Mouse (Mus musculus): ENCODE measurements around the gene Exph5. TPM values are rescaled to one million over a fixed set of nuclear protein-coding genes. Genes with fewer than 3 reads are reported as not detected.
A peak's percentile ranks its signal among the peaks of the same experiment; 100 is the strongest.

Exph5 gene
- polyA plus RNA-seq, 1 experiment from 2014 or later = 2.4 TPM

GRCm38 (mm10) chr9:53381113-53381615 is 79.7 kb downstream of the Exph5 start:
- no peaks in the 10 kb centered on the region for H3K36me3 ChIP-seq (ENCODE audit: control insufficient read depth, insufficient read depth)
- H3K4me2 ChIP-seq (replicated peaks; ENCODE audit: low read depth) = no peak overlapping the region
- 0 out of 2 replicates have a peak, but pooled peaks cover 14% of the 10 kb centered on the region for H3K4me1 ChIP-seq (replicated peaks; ENCODE audit: control insufficient read depth, insufficient read depth, low read length)
- H3K4me3 ChIP-seq (ENCODE audit: low read depth, low read length) = no peak overlapping the region
- no peaks in the 10 kb centered on the region for H3K9me3 ChIP-seq (ENCODE audit: control insufficient read depth)
- no peak for ATAC-seq
- no peak overlapping the region for H3K9ac ChIP-seq (ENCODE audit: low read depth, low read length)
- 79% methylated on average over 5 of the region's 5 CpGs for WGBS
- 0 out of 2 replicates have a peak, but pooled peaks have one; percentile 8 for TF ChIP-seq CTCF (IDR thresholded peaks at IDR 0.05; ENCODE audit: low read depth)
- no peaks in the 10 kb centered on the region for H3K27me3 ChIP-seq (replicated peaks; ENCODE audit: control insufficient read depth, insufficient read depth, low read length)
- no peak overlapping the region for H3K27ac ChIP-seq (ENCODE audit: low read depth, low read length)

- peaks cover 7% of the 10 kb centered on the region; the same call in 1 of the 2 replicates for H3K36me3 ChIP-seq (ENCODE audit: control insufficient read depth, insufficient read depth)
- H3K9ac ChIP-seq (ENCODE audit: low read depth, low read length) = peak within 1 kb of the TSS; percentile 84
- ATAC-seq = peak; percentile 88
- H3K4me1 ChIP-seq (replicated peaks; ENCODE audit: control insufficient read depth, insufficient read depth, low read length) = 0 out of 2 replicates have a peak, but pooled peaks cover 7% of the 10 kb centered on the region
- H3K27me3 ChIP-seq (replicated peaks; ENCODE audit: control insufficient read depth, insufficient read depth, low read length) = no peaks in the 10 kb centered on the region
- peak; percentile 59 for TF ChIP-seq CTCF (IDR thresholded peaks at IDR 0.05; ENCODE audit: low read depth)
- H3K27ac ChIP-seq (ENCODE audit: low read depth, low read length) = peak within 1 kb of the TSS; percentile 94
- WGBS = under 1% methylated on average over 72 of the region's 75 CpGs
- H3K9me3 ChIP-seq (ENCODE audit: control insufficient read depth) = no peaks in the 10 kb centered on the region
- H3K4me2 ChIP-seq (replicated peaks; ENCODE audit: low read depth) = peak within 1 kb of the TSS; percentile 90
- peak within 1 kb of the TSS; percentile 70 for H3K4me3 ChIP-seq (ENCODE audit: low read depth, low read length)
Measured at GRCm38 (mm10) chr9:53383951-53384866, 82.7 kb downstream of the Exph5 start, which contains the start of gene Kdelc2. Kdelc2 (plus strand) TSS chr9:53384025.

- Histone ChIP-seq H3K9ac (ENCODE audit: low read depth, low read length) (peak overlapping the region; percentile 84), H3K36me3 (ENCODE audit: control insufficient read depth, insufficient read depth) (peaks cover 7% of the 10 kb centered on the region; the same call in 1 of the 2 replicates), H3K27me3 (replicated peaks; ENCODE audit: control insufficient read depth, insufficient read depth, low read length) (no peaks in the 10 kb centered on the region), H3K4me2 (replicated peaks; ENCODE audit: low read depth) (peak overlapping the region; percentile 90), H3K4me1 (replicated peaks; ENCODE audit: control insufficient read depth, insufficient read depth, low read length) (0 out of 2 replicates have a peak, but pooled peaks cover 7% of the 10 kb centered on the region), H3K4me3 (ENCODE audit: low read depth, low read length) (peak overlapping the region; percentile 70), H3K9me3 (ENCODE audit: control insufficient read depth) (no peaks in the 10 kb centered on the region), H3K27ac (ENCODE audit: low read depth, low read length) (peak overlapping the region; percentile 94)
- TF ChIP-seq CTCF (IDR thresholded peaks at IDR 0.05; ENCODE audit: low read depth) = no peak
- WGBS = 4% methylated on average over 8 of the region's 8 CpGs
- peak; percentile 26 for ATAC-seq
Measured at GRCm38 (mm10) chr9:53384873-53385272, 83.4 kb downstream of the Exph5 start.

GRCm38 (mm10) chr9:53387431-53387830 is 86.0 kb downstream of the Exph5 start:
- WGBS = 53% methylated on average over 2 of the region's 2 CpGs
- Histone ChIP-seq H3K36me3 (ENCODE audit: control insufficient read depth, insufficient read depth) (peaks cover 12% of the 10 kb centered on the region; the same call in 1 of the 2 replicates), H3K27ac (ENCODE audit: low read depth, low read length) (no peak overlapping the region), H3K27me3 (replicated peaks; ENCODE audit: control insufficient read depth, insufficient read depth, low read length) (no peaks in the 10 kb centered on the region), H3K9me3 (ENCODE audit: control insufficient read depth) (no peaks in the 10 kb centered on the region), H3K4me1 (replicated peaks; ENCODE audit: control insufficient read depth, insufficient read depth, low read length) (0 out of 2 replicates have a peak, but pooled peaks cover 7% of the 10 kb centered on the region), H3K4me2 (replicated peaks; ENCODE audit: low read depth) (no peak overlapping the region), H3K9ac (ENCODE audit: low read depth, low read length) (no peak overlapping the region), H3K4me3 (ENCODE audit: low read depth, low read length) (no peak overlapping the region)
- no peak for TF ChIP-seq CTCF (IDR thresholded peaks at IDR 0.05; ENCODE audit: low read depth)
- no peak for ATAC-seq

GRCm38 (mm10) chr9:53389109-53389508 is 87.6 kb downstream of the Exph5 start:
- no peaks in the 10 kb centered on the region for H3K27me3 ChIP-seq (replicated peaks; ENCODE audit: control insufficient read depth, insufficient read depth, low read length)
- WGBS = 84% methylated on average over 3 of the region's 3 CpGs
- TF ChIP-seq CTCF (IDR thresholded peaks at IDR 0.05; ENCODE audit: low read depth) = no peak

GRCm38 (mm10) chr9:53390136-53390535 is 88.7 kb downstream of the Exph5 start:
- Histone ChIP-seq H3K4me3 (ENCODE audit: low read depth, low read length) (no peak overlapping the region), H3K9me3 (ENCODE audit: control insufficient read depth) (no peaks in the 10 kb centered on the region), H3K4me2 (replicated peaks; ENCODE audit: low read depth) (no peak overlapping the region), H3K27ac (ENCODE audit: low read depth, low read length) (no peak overlapping the region), H3K36me3 (ENCODE audit: control insufficient read depth, insufficient read depth) (peaks cover 17% of the 10 kb centered on the region; the same call in 1 of the 2 replicates), H3K27me3 (replicated peaks; ENCODE audit: control insufficient read depth, insufficient read depth, low read length) (no peaks in the 10 kb centered on the region), H3K9ac (ENCODE audit: low read depth, low read length) (no peak overlapping the region), H3K4me1 (replicated peaks; ENCODE audit: control insufficient read depth, insufficient read depth, low read length) (0 out of 2 replicates have a peak, but pooled peaks cover 4% of the 10 kb centered on the region)
- ATAC-seq = 0 out of 2 replicates have a peak, but pooled peaks have one; percentile 31
- TF ChIP-seq CTCF (IDR thresholded peaks at IDR 0.05; ENCODE audit: low read depth) = no peak
- WGBS = 65% methylated on average over 7 of the region's 7 CpGs

More at GRCm38 (mm10) chr9:53389109-53389508, 87.6 kb downstream of the Exph5 start:
- no peak overlapping the region for H3K4me2 ChIP-seq (replicated peaks; ENCODE audit: low read depth)
- H3K4me1 ChIP-seq (replicated peaks; ENCODE audit: control insufficient read depth, insufficient read depth, low read length) = 0 out of 2 replicates have a peak, but pooled peaks cover 4% of the 10 kb centered on the region
- H3K9me3 ChIP-seq (ENCODE audit: control insufficient read depth) = no peaks in the 10 kb centered on the region
- no peak overlapping the region for H3K4me3 ChIP-seq (ENCODE audit: low read depth, low read length)
- H3K27ac ChIP-seq (ENCODE audit: low read depth, low read length) = no peak overlapping the region
- no peak overlapping the region for H3K9ac ChIP-seq (ENCODE audit: low read depth, low read length)
- H3K36me3 ChIP-seq (ENCODE audit: control insufficient read depth, insufficient read depth) = peaks cover 17% of the 10 kb centered on the region; the same call in 1 of the 2 replicates
- no peak for ATAC-seq
